Mouse (Mus musculus) ES-E14 (cell line): Measurements from ENCODE around the gene Ppp6r1.

Experiments
- CHD2 ChIP-seq: IDR thresholded peaks from 2 replicates; pipeline ENCODE4 v1.6.1; 2014; ENCODE audit warnings: mild to moderate bottlenecking, low read depth, low read length, inconsistent platforms
- MAFK ChIP-seq: IDR thresholded peaks from 2 replicates; pipeline ENCODE4 v1.6.1; 2014; ENCODE audit warnings: mild to moderate bottlenecking, low read depth, low read length, inconsistent platforms; ENCODE audit not compliant: insufficient read depth
- ZC3H11A ChIP-seq: IDR thresholded peaks from 2 replicates; pipeline ENCODE4 v1.6.1; 2012; ENCODE audit warnings: low read depth, mild to moderate bottlenecking, inconsistent platforms, low read length, borderline replicate concordance
- ZNF384 ChIP-seq: IDR thresholded peaks from 2 replicates; pipeline ENCODE4 v1.6.1; 2012; ENCODE audit warnings: low read depth, low read length, inconsistent platforms

GRCm38 (mm10) chr7:4652726-4653125, 6.1 kb downstream of the Ppp6r1 start:
- no peak for TF ChIP-seq MAFK
- TF ChIP-seq CHD2, result no peak
- no peak for TF ChIP-seq ZNF384
- no peak for TF ChIP-seq ZC3H11A
